Mouse (Mus musculus) CD8-positive naive resting alpha-beta T cell, adult 57 days (primary cell): ENCODE results near the gene Tbca. TPM values are rescaled to one million over a fixed set of nuclear protein-coding genes. Genes with fewer than 3 reads are reported as not detected.

Experiments
- total RNA-seq: library from RNA; stranded (reverse); gene quantifications from one replicate; pipeline ENCODE4 v1.2.4, GENCODE M21; 2023

Tbca gene
- 126 TPM for total RNA-seq

GRCm38 (mm10) chr13:94788771-94789649, at the start of gene Tbca:
Tbca (plus strand) TSS chr13:94788910.

GRCm38 (mm10) chr13:94875396-94875880, 86.7 kb downstream of the Tbca start, which contains the start of gene Otp:
Otp (plus strand) TSS chr13:94875602.

Other genes starting within 250 kb of the Tbca start
- not detected for gene Otp, start 86.7 kb downstream of the Tbca start, total RNA-seq
- gene Wdr41, start 187.4 kb downstream of the Tbca start, total RNA-seq: 10.8 TPM